Mouse (Mus musculus) ES-E14 (cell line): ENCODE results near the gene Slc25a41.

Source experiments
- CHD2 ChIP-seq: IDR thresholded peaks from 2 replicates; pipeline ENCODE4 v1.6.1; 2014; ENCODE audit warnings: mild to moderate bottlenecking, low read depth, low read length, inconsistent platforms
- HCFC1 ChIP-seq: IDR thresholded peaks from 2 replicates; pipeline ENCODE4 v1.6.1; 2012; ENCODE audit warnings: low read length, inconsistent platforms, borderline replicate concordance; ENCODE audit not compliant: insufficient read depth
- MAFK ChIP-seq: IDR thresholded peaks from 2 replicates; pipeline ENCODE4 v1.6.1; 2014; ENCODE audit warnings: mild to moderate bottlenecking, low read depth, low read length, inconsistent platforms; ENCODE audit not compliant: insufficient read depth
- ZC3H11A ChIP-seq: IDR thresholded peaks from 2 replicates; pipeline ENCODE4 v1.6.1; 2012; ENCODE audit warnings: low read depth, mild to moderate bottlenecking, inconsistent platforms, low read length, borderline replicate concordance
- ZNF384 ChIP-seq: IDR thresholded peaks from 2 replicates; pipeline ENCODE4 v1.6.1; 2012; ENCODE audit warnings: low read depth, low read length, inconsistent platforms

DNA sequence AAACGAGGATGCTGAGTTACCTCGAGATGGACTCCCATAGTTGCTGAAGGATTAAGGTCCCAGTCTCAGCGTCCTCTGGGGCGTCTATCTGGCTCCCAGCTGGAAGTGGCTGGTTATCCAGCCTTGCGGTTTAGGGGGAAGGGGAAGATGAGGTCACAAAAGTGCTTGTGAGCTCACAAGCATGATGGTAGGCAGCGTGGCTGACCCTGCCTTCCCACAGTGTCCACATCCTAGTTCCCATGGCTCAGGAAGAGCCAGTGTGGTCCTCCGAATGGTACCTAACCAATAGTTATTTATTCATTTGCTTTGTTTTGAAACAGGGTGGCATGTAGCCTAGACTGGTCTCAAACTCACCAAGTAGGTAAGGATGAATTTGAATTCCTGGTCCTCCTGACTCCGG lies at the start of gene Slc25a41:
- TF ChIP-seq HCFC1 (no peak), ZNF384 (no peak), CHD2 (no peak), ZC3H11A (no peak), MAFK (no peak)
